Mouse (Mus musculus) ES-E14 (cell line): ENCODE measurements at regions not wholly inside any gene's neighbourhood (a gene's known extent, or its start where the extent isn't known, plus 50 kb on each side); places are given as distances from the start of the nearest gene placed in this dataset.

Source experiments
- HCFC1 ChIP-seq: IDR thresholded peaks from 2 replicates; pipeline ENCODE4 v1.6.1; 2012; ENCODE audit warnings: low read length, inconsistent platforms, borderline replicate concordance; ENCODE audit not compliant: insufficient read depth
- ZC3H11A ChIP-seq: IDR thresholded peaks from 2 replicates; pipeline ENCODE4 v1.6.1; 2012; ENCODE audit warnings: low read depth, mild to moderate bottlenecking, inconsistent platforms, low read length, borderline replicate concordance
- ZNF384 ChIP-seq: IDR thresholded peaks from 2 replicates; pipeline ENCODE4 v1.6.1; 2012; ENCODE audit warnings: low read depth, low read length, inconsistent platforms

GRCm38 (mm10) chr7:94305602-94306001, 1225.9 kb downstream of the Fam181b start:
- TF ChIP-seq ZNF384, result no peak
- TF ChIP-seq HCFC1, result no peak
- TF ChIP-seq ZC3H11A, result no peak
